Mouse (Mus musculus): ENCODE measurements at regions not wholly inside any gene's neighbourhood (a gene's known extent, or its start where the extent isn't known, plus 50 kb on each side); places are given as distances from the start of the nearest gene placed in this dataset.

DNA sequence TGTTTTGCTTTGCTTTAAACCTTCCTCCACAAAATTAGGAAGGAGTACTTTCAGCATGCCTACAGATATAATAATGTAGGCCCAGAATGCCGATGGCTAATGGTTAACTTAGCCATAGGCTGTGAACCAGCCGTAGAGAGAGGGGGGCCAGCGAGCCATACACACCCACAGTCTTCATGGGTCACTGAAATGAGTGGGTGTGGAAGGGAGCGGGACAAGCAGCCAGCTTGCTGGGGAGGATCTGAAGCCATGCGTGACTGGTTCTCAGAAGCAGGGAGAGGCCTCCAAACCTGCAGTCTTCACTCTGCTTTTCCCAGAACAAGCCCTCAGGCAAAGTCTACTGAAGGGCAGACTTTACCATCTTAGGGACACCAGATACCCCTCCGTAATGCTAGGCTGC, 50.8 kb upstream of the Ptpn13 start:
- H3K27ac ChIP-seq = no peak overlapping the region
- H3K9me3 ChIP-seq (replicated peaks) = no peaks in the 10 kb centered on the region
- 57% methylated on average over 6 of the region's 6 CpGs for WGBS (ENCODE audit: insufficient replicate concordance)
- no peak overlapping the region for H3K4me2 ChIP-seq
- H3K9ac ChIP-seq = no peak overlapping the region
- DNase-seq (no peak), ATAC-seq (ENCODE audit: low read depth) (no peak)
- H3K4me3 ChIP-seq (replicated peaks) = no peak overlapping the region
- H3K4me1 ChIP-seq (replicated peaks) = no peaks in the 10 kb centered on the region
- no peaks in the 10 kb centered on the region for H3K36me3 ChIP-seq
- peaks cover 49% of the 10 kb centered on the region for H3K27me3 ChIP-seq

GRCm38 (mm10) chr5:103373089-103373488, 51.9 kb upstream of the Ptpn13 start:
- Histone ChIP-seq H3K36me3 (no peaks in the 10 kb centered on the region), H3K27me3 (peaks cover 38% of the 10 kb centered on the region), H3K4me2 (no peak overlapping the region), H3K27ac (no peak overlapping the region), H3K4me1 (replicated peaks) (no peaks in the 10 kb centered on the region), H3K9me3 (replicated peaks) (no peaks in the 10 kb centered on the region), H3K4me3 (replicated peaks) (no peak overlapping the region), H3K9ac (no peak overlapping the region)
- no peak for DNase-seq
- no peak for ATAC-seq (ENCODE audit: low read depth)
- 76% methylated on average over 4 of the region's 4 CpGs for WGBS (ENCODE audit: insufficient replicate concordance)

DNA sequence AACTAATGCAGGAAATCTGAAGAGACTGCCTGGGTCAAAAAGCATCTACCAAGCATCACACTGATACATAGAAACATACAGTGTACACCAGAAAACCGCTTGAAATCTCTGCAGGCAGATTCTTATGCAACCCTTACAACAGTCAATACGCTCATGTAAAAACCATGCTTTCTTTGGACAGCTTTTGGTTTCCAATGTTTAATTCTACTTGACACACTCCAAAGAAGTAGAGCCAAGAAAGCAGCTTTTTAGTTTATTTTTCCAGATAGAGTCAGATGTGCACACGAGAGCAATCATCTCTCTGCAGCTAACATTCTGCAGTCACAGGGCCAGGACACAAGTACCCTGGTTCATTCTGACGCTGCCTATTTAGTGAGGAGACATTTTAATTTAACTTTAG, 54.5 kb upstream of the Ptpn13 start:
- no peak overlapping the region for H3K27ac ChIP-seq
- H3K9ac ChIP-seq = no peak overlapping the region
- no peak overlapping the region for H3K4me3 ChIP-seq (replicated peaks)
- peaks cover 13% of the 10 kb centered on the region for H3K27me3 ChIP-seq
- 58% methylated on average over 4 of the region's 4 CpGs for WGBS (ENCODE audit: insufficient replicate concordance)
- H3K4me1 ChIP-seq (replicated peaks) = no peaks in the 10 kb centered on the region
- no peaks in the 10 kb centered on the region for H3K9me3 ChIP-seq (replicated peaks)
- DNase-seq = no peak
- no peak for ATAC-seq (ENCODE audit: low read depth)
- no peaks in the 10 kb centered on the region for H3K36me3 ChIP-seq
- no peak overlapping the region for H3K4me2 ChIP-seq

DNA sequence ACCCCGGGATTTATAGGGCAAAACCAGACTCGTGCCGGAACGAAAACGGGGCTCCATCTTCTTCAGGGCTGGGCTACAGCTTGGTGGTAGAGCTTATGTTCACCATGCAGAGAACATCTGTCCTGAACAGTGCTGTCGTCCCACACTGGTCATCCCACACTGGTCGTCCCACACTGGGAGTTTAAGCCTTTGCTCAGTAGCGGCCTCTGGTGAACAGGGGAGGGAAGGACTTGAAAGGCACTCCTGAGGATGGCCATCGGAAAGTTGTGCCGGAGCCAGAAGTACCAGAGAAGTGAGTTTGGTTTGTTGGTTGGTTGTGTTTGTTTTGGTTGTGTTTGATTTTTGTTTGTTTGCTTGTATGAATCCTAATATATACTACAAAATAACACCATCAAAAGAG, 56.0 kb upstream of the Ptpn13 start:
- no peak for ATAC-seq (ENCODE audit: low read depth)
- no peaks in the 10 kb centered on the region for H3K4me1 ChIP-seq (replicated peaks)
- WGBS (ENCODE audit: insufficient replicate concordance) = 61% methylated on average over 10 of the region's 10 CpGs

GRCm38 (mm10) chr5:103367201-103367671, 57.8 kb upstream of the Ptpn13 start:
- Histone ChIP-seq H3K4me1 (replicated peaks) (no peaks in the 10 kb centered on the region), H3K9me3 (replicated peaks) (no peaks in the 10 kb centered on the region), H3K4me2 (no peak overlapping the region), H3K27ac (no peak overlapping the region), H3K36me3 (no peaks in the 10 kb centered on the region), H3K27me3 (peaks cover 11% of the 10 kb centered on the region; the same call in 1 of the 2 replicates), H3K4me3 (replicated peaks) (no peak overlapping the region), H3K9ac (no peak overlapping the region)
- WGBS (ENCODE audit: insufficient replicate concordance) = 62% methylated on average over 12 of the region's 12 CpGs
- DNase-seq (no peak), ATAC-seq (ENCODE audit: low read depth) (no peak)

More for the DNA sequence above, 56.0 kb upstream of the Ptpn13 start:
- Histone ChIP-seq H3K27me3 (peaks cover 8% of the 10 kb centered on the region), H3K36me3 (no peaks in the 10 kb centered on the region), H3K27ac (no peak overlapping the region), H3K4me3 (replicated peaks) (no peak overlapping the region), H3K4me2 (no peak overlapping the region), H3K9me3 (replicated peaks) (no peaks in the 10 kb centered on the region), H3K9ac (no peak overlapping the region)
- DNase-seq = no peak

GRCm38 (mm10) chr5:103365700-103366448, 59.1 kb upstream of the Ptpn13 start:
- Histone ChIP-seq H3K9me3 (replicated peaks) (no peaks in the 10 kb centered on the region), H3K27ac (no peak overlapping the region), H3K4me3 (replicated peaks) (no peak overlapping the region), H3K27me3 (peaks cover 11% of the 10 kb centered on the region; the same call in 1 of the 2 replicates), H3K9ac (no peak overlapping the region), H3K4me1 (replicated peaks) (no peaks in the 10 kb centered on the region), H3K36me3 (no peaks in the 10 kb centered on the region), H3K4me2 (no peak overlapping the region)
- no peak for DNase-seq
- WGBS (ENCODE audit: insufficient replicate concordance) = 65% methylated on average over 19 of the region's 19 CpGs
- ATAC-seq (ENCODE audit: low read depth) = no peak

DNA sequence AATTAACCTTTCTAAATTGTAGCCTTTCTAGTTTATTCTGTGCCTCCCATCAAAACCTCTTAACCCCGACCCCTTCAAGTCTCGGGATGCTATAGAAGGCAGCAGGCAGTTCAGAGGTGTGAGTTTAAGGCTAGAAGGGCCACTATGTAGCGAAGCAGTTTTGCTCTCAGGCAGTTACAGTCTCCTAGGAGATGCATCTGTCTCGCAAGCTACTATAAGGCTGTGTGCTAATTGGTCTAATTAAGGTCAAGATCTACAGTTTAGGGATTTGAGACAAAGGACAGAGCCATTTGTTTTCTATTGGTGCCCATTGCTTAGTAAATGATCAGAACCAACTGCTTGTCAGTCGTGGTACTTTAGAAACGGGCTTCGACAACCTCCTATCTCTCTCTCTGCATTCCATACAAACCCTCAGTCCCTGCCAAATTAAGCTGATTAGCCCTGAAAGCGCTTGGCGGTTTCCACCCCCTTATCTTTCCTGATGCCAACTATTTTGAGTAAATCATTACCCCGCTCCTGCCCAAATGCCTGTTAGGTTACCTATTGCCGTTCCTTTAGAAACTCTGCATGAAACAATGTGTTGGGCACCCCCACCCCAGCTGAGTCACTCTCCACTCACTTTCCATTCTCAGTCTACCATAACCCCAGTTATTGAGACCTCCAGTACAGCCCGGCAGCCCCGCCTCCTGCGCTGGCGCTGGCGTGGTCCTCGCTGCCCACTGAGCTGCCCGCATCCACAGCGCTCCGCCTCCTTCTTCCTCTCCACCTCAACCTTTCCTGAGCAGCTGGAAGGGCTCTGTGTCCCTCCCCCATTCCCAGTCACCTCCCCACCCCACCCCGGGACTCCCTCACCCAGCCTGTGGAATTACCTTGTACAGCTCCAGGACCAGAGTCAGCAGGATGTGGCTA, 59.9 kb upstream of the Ptpn13 start:
- 69% methylated on average over 21 of the region's 21 CpGs for WGBS (ENCODE audit: insufficient replicate concordance)
- ATAC-seq (ENCODE audit: low read depth) (no peak), DNase-seq (no peak)
- Histone ChIP-seq H3K9me3 (replicated peaks) (no peaks in the 10 kb centered on the region), H3K27ac (no peak overlapping the region), H3K36me3 (no peaks in the 10 kb centered on the region), H3K4me2 (no peak overlapping the region), H3K27me3 (peaks cover 11% of the 10 kb centered on the region; the same call in 1 of the 2 replicates), H3K4me3 (replicated peaks) (no peak overlapping the region), H3K9ac (no peak overlapping the region), H3K4me1 (replicated peaks) (no peaks in the 10 kb centered on the region)

- Histone ChIP-seq H3K27ac (no peak overlapping the region), H3K4me1 (replicated peaks) (no peaks in the 10 kb centered on the region), H3K9ac (no peak overlapping the region), H3K9me3 (replicated peaks) (no peaks in the 10 kb centered on the region), H3K36me3 (no peaks in the 10 kb centered on the region), H3K4me3 (replicated peaks) (no peak overlapping the region), H3K4me2 (no peak overlapping the region), H3K27me3 (peaks cover 11% of the 10 kb centered on the region; the same call in 1 of the 2 replicates)
- ATAC-seq (ENCODE audit: low read depth) (no peak), DNase-seq (no peak)
- WGBS (ENCODE audit: insufficient replicate concordance) = 62% methylated on average over 13 of the region's 13 CpGs
Observed at GRCm38 (mm10) chr5:103360775-103361247, 64.2 kb upstream of the Ptpn13 start.

- WGBS (ENCODE audit: insufficient replicate concordance) = 65% methylated on average over 10 of the region's 10 CpGs
Observed at GRCm38 (mm10) chr5:103360360-103360759, 64.6 kb upstream of the Ptpn13 start.

GRCm38 (mm10) chr5:103357558-103357957, 67.4 kb upstream of the Ptpn13 start:
- no peak overlapping the region for H3K9ac ChIP-seq
- H3K4me1 ChIP-seq (replicated peaks) = no peaks in the 10 kb centered on the region
- no peaks in the 10 kb centered on the region for H3K27me3 ChIP-seq
- H3K9me3 ChIP-seq (replicated peaks) = no peaks in the 10 kb centered on the region
- H3K4me3 ChIP-seq (replicated peaks) = no peak overlapping the region
- H3K27ac ChIP-seq = no peak overlapping the region
- no peak overlapping the region for H3K4me2 ChIP-seq
- ATAC-seq (ENCODE audit: low read depth) (no peak), DNase-seq (no peak)
- WGBS (ENCODE audit: insufficient replicate concordance) = 67% methylated on average over 5 of the region's 5 CpGs
- H3K36me3 ChIP-seq = no peaks in the 10 kb centered on the region

More at GRCm38 (mm10) chr5:103360360-103360759, 64.6 kb upstream of the Ptpn13 start:
- H3K27me3 ChIP-seq = peaks cover 11% of the 10 kb centered on the region; the same call in 1 of the 2 replicates
- ATAC-seq (ENCODE audit: low read depth) = no peak
- no peak overlapping the region for H3K9ac ChIP-seq
- no peak overlapping the region for H3K4me3 ChIP-seq (replicated peaks)
- H3K4me2 ChIP-seq = no peak overlapping the region
- H3K9me3 ChIP-seq (replicated peaks) = no peaks in the 10 kb centered on the region
- H3K36me3 ChIP-seq = no peaks in the 10 kb centered on the region
- no peaks in the 10 kb centered on the region for H3K4me1 ChIP-seq (replicated peaks)
- DNase-seq = no peak
- H3K27ac ChIP-seq = no peak overlapping the region

DNA sequence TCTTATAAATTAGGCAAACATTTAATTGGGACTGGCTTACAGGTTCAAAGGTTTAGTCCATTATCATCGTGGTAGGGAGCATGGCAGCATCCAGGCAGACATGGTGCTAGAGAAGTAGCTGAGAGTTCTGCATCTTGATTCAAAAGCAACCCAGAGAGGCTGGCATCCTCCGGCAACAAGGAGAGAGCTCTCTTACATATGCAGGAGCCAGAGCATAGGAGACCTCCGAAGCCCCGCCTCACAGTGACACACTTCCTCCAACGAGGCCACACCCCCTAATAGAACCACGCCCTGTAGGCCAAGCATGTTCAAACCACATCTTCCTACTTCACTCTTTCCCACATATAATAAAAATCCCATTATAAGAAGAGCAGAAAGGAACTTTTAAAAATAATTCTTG, 68.5 kb upstream of the Ptpn13 start:
- H3K4me1 ChIP-seq (replicated peaks) = no peaks in the 10 kb centered on the region
- H3K27me3 ChIP-seq = no peaks in the 10 kb centered on the region
- H3K4me3 ChIP-seq (replicated peaks) = no peak overlapping the region
- H3K9ac ChIP-seq = no peak overlapping the region
- DNase-seq (peak; percentile 6), ATAC-seq (ENCODE audit: low read depth) (peak; percentile 43; the same call in 1 of the 2 replicates)
- 0 out of 2 replicates have a peak, but pooled peaks cover 3% of the 10 kb centered on the region for H3K9me3 ChIP-seq (replicated peaks)
- no peak overlapping the region for H3K27ac ChIP-seq
- WGBS (ENCODE audit: insufficient replicate concordance) = 49% methylated on average over 6 of the region's 6 CpGs
- no peak overlapping the region for H3K4me2 ChIP-seq
- no peaks in the 10 kb centered on the region for H3K36me3 ChIP-seq

Measured in liver, embryonic 13.5 days (tissue).